Mouse (Mus musculus): ENCODE data around the gene Lrig2.

GRCm38 (mm10) chr3:104525029-104525428 lies 13.3 kb upstream of the Lrig2 start:
- TF ChIP-seq TCF12 (IDR thresholded peaks at IDR 0.05; ENCODE audit: insufficient read depth, poor library complexity, severe bottlenecking) (no peak), CEBPB (IDR thresholded peaks at IDR 0.05; ENCODE audit: insufficient read depth, poor library complexity, severe bottlenecking) (no peak), MYOD1 (IDR thresholded peaks at IDR 0.05; ENCODE audit: control insufficient read depth in 1 of 3, insufficient read length in 2 of 3, low read depth in 2 of 3) (no peak), E2F4 (IDR thresholded peaks at IDR 0.05; ENCODE audit: insufficient read depth) (no peak), POLR2A (IDR thresholded peaks at IDR 0.05; ENCODE audit: insufficient read length, low read depth) (no peak), MAX (IDR thresholded peaks at IDR 0.05; ENCODE audit: low read depth) (no peak), REST (IDR thresholded peaks at IDR 0.05; ENCODE audit: insufficient read depth, insufficient read length) (no peak), USF1 (IDR thresholded peaks at IDR 0.05; ENCODE audit: low read depth) (no peak), MYOG (IDR thresholded peaks at IDR 0.05; ENCODE audit: control insufficient read depth in 1 of 3, insufficient read depth in 1 of 3, insufficient read length in 2 of 3, low read depth in 2 of 3) (no peak), POLR2AphosphoS2 (IDR thresholded peaks at IDR 0.05; ENCODE audit: insufficient read length, low read depth) (no peak), SRF (IDR thresholded peaks at IDR 0.05; ENCODE audit: control insufficient read depth, insufficient read length, low read depth) (no peak), TCF3 (IDR thresholded peaks at IDR 0.05; ENCODE audit: insufficient read length, low read depth) (no peak)

All from myocyte (in vitro differentiated cells).